Mouse (Mus musculus): ENCODE results near the gene Slc13a5. TPM values are rescaled to one million over a fixed set of nuclear protein-coding genes. Genes with fewer than 3 reads are reported as not detected.

Gene Slc13a5
- polyA plus RNA-seq, 1 experiment, result not detected

DNA sequence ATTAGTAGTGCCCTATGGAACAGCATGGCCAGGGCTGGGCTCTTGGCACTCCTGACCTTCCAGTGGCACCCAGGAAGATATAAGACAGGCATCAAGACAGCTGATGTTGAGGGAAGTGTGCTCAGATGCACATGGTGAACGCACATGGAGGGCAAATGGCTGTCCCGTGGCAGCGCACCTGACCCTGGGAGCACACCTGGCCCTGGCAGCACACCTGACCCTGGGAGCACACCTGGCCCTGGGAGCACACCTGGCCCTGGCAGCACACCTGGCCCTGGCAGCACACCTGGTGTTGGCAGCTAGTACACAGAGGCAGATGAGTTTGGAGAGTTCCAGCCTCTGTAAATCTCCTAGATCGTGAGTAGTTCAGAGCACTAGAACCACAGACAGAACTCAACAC lies 38.5 kb downstream of the Slc13a5 start:
- TF ChIP-seq GATA1 (IDR thresholded peaks at IDR 0.05; ENCODE audit: borderline replicate concordance, low read length) (no peak), FLI1 (IDR thresholded peaks at IDR 0.05; ENCODE audit: low read length) (no peak)
- no peak overlapping the region for H3K4me3 ChIP-seq (replicated peaks)
- peaks cover 61% of the 10 kb centered on the region for H3K27me3 ChIP-seq (replicated peaks)
- H3K9me3 ChIP-seq, result no peaks in the 10 kb centered on the region
- H3K4me1 ChIP-seq, result peaks cover 6% of the 10 kb centered on the region; the same call in 1 of the 2 replicates
- H3K36me3 ChIP-seq (replicated peaks; ENCODE audit: low read length), result no peaks in the 10 kb centered on the region

DNA sequence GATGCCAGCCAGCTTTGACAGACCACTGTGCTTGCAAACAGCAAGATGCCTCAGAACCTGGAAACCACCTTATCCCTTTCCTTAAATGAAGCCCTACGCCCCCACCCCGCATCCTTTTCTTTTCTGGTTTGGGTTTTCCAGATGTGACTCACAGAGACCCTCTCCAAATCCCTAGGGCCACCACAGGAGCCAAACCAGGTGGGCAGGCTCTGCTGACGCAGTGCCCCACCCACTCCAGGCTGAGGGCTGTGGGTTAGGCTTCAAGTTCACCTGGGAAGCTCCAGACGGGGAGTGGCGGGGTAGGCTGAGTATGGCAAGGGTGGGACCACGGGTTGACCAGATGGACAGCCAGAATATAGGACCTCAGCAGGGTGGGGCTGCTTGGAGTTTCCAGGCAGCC lies 40.1 kb downstream of the Slc13a5 start:
- Histone ChIP-seq H3K4me3 (replicated peaks) (no peak overlapping the region), H3K36me3 (replicated peaks; ENCODE audit: low read length) (no peaks in the 10 kb centered on the region), H3K9me3 (no peaks in the 10 kb centered on the region), H3K4me1 (peaks cover 8% of the 10 kb centered on the region; the same call in 1 of the 2 replicates), H3K27me3 (replicated peaks) (peaks cover 53% of the 10 kb centered on the region)
- no peak for TF ChIP-seq GATA1 (IDR thresholded peaks at IDR 0.05; ENCODE audit: borderline replicate concordance, low read length)
- TF ChIP-seq FLI1 (IDR thresholded peaks at IDR 0.05; ENCODE audit: low read length), result no peak

DNA sequence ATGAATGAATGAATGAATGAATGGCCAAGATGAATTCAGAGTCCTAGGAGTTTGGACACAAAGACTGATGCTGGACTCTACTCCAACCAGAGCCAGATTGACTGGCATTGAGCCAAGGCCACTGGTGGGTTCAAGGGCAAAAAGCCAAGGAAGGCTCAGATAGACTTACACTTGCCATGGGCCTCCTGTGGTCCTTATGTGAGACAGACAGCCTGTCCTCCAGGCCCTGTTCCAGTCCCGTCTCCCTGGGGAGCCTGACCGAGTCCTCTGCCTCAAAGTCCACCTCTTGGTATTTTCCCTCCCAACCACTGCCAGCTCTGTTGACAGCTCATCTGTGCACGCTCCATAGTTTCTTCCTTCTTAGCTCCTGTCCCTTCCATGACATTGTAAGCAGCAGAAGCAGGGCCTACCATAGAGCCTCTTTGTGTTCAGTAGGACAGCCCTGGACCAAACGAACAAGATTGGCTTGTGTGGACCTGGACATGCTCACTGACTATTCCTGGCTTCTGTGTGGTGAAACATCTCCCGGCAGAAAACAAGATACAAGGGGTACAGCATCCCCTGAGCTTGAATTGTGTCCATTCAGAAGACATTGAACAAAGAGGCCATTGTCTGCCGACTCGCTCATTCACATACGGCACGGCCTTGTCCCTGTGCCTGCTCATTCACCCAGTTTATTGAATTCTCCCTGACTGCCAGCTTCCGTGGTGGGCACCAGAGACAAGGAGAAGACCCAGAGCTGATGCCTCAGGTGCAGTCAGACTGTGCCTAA lies 40.8 kb downstream of the Slc13a5 start:
- H3K27me3 ChIP-seq (replicated peaks), result peaks cover 49% of the 10 kb centered on the region
- no peaks in the 10 kb centered on the region for H3K9me3 ChIP-seq
- no peaks in the 10 kb centered on the region for H3K36me3 ChIP-seq (replicated peaks; ENCODE audit: low read length)
- H3K4me3 ChIP-seq (replicated peaks), result no peak overlapping the region
- H3K4me1 ChIP-seq, result peaks cover 15% of the 10 kb centered on the region
- TF ChIP-seq GATA1 (IDR thresholded peaks at IDR 0.05; ENCODE audit: borderline replicate concordance, low read length) (no peak), FLI1 (IDR thresholded peaks at IDR 0.05; ENCODE audit: low read length) (no peak)

DNA sequence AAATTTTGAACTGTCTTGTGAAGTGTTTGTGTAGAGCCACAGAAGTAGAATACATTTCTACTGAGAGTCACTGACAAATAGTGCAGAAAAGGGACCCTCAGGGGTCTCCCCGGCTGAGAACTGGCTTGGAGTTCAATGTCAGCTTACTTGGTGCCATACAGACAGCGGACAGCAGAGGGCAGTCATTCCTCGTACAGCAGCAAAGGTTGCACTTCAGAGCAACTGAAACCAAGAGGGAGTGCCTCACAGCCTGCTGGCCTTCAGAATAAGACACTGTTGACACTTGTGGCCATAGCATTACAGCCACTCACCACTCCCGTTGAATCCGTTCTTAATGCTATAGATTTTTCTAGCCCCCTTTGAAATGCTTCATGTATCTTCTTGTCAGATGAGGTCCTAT lies 42.2 kb downstream of the Slc13a5 start:
- TF ChIP-seq FLI1 (IDR thresholded peaks at IDR 0.05; ENCODE audit: low read length) (no peak), GATA1 (IDR thresholded peaks at IDR 0.05; ENCODE audit: borderline replicate concordance, low read length) (no peak)
- Histone ChIP-seq H3K27me3 (replicated peaks) (peaks cover 37% of the 10 kb centered on the region), H3K4me3 (replicated peaks) (peak overlapping the region; percentile 70), H3K9me3 (no peaks in the 10 kb centered on the region), H3K4me1 (peaks cover 21% of the 10 kb centered on the region), H3K36me3 (replicated peaks; ENCODE audit: low read length) (no peaks in the 10 kb centered on the region)

DNA sequence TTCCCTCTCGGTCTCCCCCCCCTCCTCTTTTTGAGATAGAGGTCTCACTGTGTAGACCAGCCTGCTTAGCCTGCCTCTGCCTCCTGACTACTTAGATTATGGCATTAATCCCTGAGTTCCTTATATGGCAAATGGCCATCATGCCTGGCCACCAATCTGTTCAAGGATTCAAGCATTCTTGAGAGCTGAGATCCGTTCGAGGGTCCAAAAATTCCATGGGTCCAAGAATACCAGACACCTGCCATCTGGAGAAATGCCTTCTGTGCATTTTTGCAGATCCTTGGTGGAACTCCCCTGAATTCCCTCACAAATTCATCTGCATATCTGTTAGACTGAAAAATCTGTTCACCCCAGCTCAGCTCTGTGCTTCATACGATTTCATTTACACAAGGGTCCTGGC lies 43.6 kb downstream of the Slc13a5 start:
- Histone ChIP-seq H3K9me3 (no peaks in the 10 kb centered on the region), H3K36me3 (replicated peaks; ENCODE audit: low read length) (no peaks in the 10 kb centered on the region), H3K4me3 (replicated peaks) (no peak overlapping the region), H3K27me3 (replicated peaks) (peaks cover 28% of the 10 kb centered on the region), H3K4me1 (peaks cover 21% of the 10 kb centered on the region)
- TF ChIP-seq GATA1 (IDR thresholded peaks at IDR 0.05; ENCODE audit: borderline replicate concordance, low read length) (no peak), FLI1 (IDR thresholded peaks at IDR 0.05; ENCODE audit: low read length) (no peak)

DNA sequence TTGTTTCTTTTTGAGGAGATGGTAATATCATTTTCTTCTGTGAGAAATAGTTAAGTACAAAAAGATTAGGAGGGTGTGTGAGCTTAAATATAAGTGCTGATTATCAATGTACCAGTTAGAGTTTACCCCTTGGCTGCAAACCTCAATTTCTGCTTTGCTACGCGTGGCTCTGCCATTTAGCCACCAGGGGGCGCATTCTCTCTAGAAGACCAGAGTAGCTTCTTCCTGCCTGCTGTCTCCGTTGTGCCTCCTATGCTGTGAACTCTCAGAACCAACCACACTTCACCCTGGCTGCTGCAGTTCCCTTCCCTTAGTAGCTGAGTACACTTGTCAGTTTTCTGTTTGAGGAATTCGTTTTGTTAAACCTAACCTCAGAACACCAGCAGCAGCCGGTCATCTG lies 45.7 kb downstream of the Slc13a5 start:
- Histone ChIP-seq H3K36me3 (replicated peaks; ENCODE audit: low read length) (no peaks in the 10 kb centered on the region), H3K4me3 (replicated peaks) (peak overlapping the region; percentile 77), H3K27me3 (replicated peaks) (peaks cover 10% of the 10 kb centered on the region), H3K9me3 (no peaks in the 10 kb centered on the region), H3K4me1 (peaks cover 37% of the 10 kb centered on the region)
- TF ChIP-seq GATA1 (IDR thresholded peaks at IDR 0.05; ENCODE audit: borderline replicate concordance, low read length) (no peak), FLI1 (IDR thresholded peaks at IDR 0.05; ENCODE audit: low read length) (no peak)

DNA sequence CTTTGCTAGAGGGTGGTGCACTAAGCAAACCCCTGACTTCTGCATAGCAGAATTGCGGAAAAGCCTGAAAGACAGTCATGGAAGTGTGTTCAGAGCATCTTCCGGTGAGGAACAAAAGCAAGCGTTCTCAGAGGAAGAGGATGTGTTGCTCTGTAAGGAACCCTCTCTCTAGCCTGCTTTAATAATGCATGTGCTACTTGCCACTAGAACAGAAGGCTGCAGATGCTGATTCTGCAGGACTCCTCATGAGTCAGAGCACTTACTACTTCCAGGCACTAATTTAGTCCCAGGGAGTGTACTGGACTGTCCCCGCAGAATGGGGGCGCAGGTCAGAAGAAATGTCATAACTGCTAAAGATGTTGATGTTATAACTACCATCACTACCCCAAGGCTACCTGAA lies 49.9 kb downstream of the Slc13a5 start:
- TF ChIP-seq FLI1 (IDR thresholded peaks at IDR 0.05; ENCODE audit: low read length), result no peak
- TF ChIP-seq GATA1 (IDR thresholded peaks at IDR 0.05; ENCODE audit: borderline replicate concordance, low read length), result no peak
- Histone ChIP-seq H3K36me3 (replicated peaks; ENCODE audit: low read length) (peaks cover 9% of the 10 kb centered on the region), H3K27me3 (replicated peaks) (no peaks in the 10 kb centered on the region), H3K4me1 (peaks cover 45% of the 10 kb centered on the region), H3K9me3 (no peaks in the 10 kb centered on the region), H3K4me3 (replicated peaks) (no peak overlapping the region)

DNA sequence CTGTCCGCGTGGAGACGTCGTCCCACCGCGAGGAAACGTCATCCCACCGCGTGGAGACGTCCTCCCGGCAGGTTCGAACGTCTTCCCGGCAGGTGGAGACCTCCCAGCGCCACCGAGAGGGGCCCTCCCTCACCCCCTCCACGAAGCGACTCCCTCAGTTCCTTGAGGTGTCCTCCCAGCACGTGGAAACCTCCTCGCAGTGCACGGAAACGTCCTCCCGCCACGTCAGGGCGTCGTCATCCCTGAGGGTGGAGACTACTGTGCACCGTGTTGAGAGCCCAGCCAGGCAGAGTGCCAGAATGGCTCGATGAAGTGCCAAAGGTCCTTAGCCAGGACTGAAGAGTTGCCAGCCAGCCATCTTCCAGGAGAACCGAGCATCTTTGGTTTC lies 51.6 kb downstream of the Slc13a5 start, which contains the start of gene Med31:
Med31 (minus strand) TSS at position 183 of the 388 bp plus-strand sequence.
- H3K4me3 ChIP-seq (replicated peaks), result peak within 1 kb of the TSS; percentile 97
- peaks cover 30% of the 10 kb centered on the region for H3K4me1 ChIP-seq
- peaks cover 25% of the 10 kb centered on the region for H3K36me3 ChIP-seq (replicated peaks; ENCODE audit: low read length)
- TF ChIP-seq GATA1 (IDR thresholded peaks at IDR 0.05; ENCODE audit: borderline replicate concordance, low read length) (no peak), FLI1 (IDR thresholded peaks at IDR 0.05; ENCODE audit: low read length) (no peak)
- no peaks in the 10 kb centered on the region for H3K27me3 ChIP-seq (replicated peaks)
- H3K9me3 ChIP-seq, result no peaks in the 10 kb centered on the region

DNA sequence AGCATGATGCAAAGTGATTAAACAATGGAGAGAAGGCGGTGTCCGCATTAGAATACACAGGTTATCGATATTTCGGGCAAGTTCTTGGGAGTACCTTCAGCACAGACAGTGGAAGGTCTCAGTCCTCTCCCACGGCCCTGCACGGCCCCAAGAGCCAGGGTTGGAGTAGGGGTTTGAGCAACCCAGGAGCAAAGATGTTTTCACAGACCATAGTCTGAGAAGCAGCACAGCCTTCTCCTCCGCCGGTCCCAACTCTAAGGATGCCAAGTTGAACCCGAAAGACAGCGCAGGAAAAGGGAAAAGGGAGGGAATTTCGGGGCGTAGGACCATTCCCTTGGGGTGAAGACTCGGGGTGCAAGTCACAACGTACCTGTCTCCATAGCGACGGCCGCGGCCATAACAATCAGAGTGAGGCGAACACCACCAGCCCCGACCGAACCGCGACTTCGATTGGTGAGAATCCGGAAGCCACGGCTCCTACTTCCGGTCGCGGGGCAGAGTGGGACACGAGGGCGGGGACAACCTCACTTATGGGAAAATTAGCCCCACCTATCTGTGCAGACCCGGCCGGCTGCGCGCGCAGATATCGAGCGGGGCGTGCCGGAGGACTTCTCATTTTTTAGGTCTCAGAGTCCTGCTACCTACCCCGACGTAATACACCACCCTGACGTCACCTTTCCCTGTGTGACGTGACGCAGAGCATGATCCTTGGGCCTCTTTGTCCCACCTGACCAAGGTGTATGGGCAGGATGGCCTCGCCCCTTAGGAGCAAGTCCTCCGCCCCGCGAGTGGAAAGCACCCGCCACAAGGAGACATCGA lies 52.2 kb downstream of the Slc13a5 start:
- Histone ChIP-seq H3K9me3 (no peaks in the 10 kb centered on the region), H3K36me3 (replicated peaks; ENCODE audit: low read length) (peaks cover 32% of the 10 kb centered on the region), H3K27me3 (replicated peaks) (no peaks in the 10 kb centered on the region), H3K4me1 (peaks cover 30% of the 10 kb centered on the region), H3K4me3 (replicated peaks) (peak overlapping the region; percentile 97)
- TF ChIP-seq GATA1 (IDR thresholded peaks at IDR 0.05; ENCODE audit: borderline replicate concordance, low read length) (no peak), FLI1 (IDR thresholded peaks at IDR 0.05; ENCODE audit: low read length) (peak; percentile 23; the same call in 1 of the 2 replicates)

Measured in megakaryocyte, embryonic 14.5 days (primary cell).